Mouse (Mus musculus) kidney, adult 8-10 months (tissue): ENCODE data around the gene Bcl7a.
A peak's percentile ranks its signal among the peaks of the same experiment; 100 is the strongest.

Experiments used
- DNase-seq, 2 experiments: peaks; one replicate each; pipeline ENCODE4 v3.0.0; 2022

The Bcl7a gene

DNA sequence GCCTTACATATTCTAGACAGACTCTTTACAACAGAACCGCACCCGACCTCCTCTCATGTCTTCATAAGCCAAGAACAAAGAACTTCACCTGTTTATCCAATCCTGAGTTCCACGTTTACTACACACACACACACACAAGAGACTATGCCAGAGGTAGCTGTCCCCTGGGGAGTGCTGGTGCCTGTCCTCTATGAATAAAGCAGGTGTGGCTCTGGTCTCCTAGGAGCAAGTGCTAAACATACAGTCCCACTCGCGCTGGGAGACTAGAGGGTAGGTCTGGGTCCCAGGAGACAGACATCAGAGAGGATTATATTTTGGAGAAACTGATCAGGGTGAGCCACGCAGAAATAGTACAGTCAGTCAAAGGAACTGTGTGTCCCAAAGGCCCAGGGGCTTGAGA, 10.1 kb upstream of the Bcl7a start:
- no peak for DNase-seq

GRCm38 (mm10) chr5:123336205-123336961, 7.3 kb upstream of the Bcl7a start:
- DNase-seq, result no peak

DNA sequence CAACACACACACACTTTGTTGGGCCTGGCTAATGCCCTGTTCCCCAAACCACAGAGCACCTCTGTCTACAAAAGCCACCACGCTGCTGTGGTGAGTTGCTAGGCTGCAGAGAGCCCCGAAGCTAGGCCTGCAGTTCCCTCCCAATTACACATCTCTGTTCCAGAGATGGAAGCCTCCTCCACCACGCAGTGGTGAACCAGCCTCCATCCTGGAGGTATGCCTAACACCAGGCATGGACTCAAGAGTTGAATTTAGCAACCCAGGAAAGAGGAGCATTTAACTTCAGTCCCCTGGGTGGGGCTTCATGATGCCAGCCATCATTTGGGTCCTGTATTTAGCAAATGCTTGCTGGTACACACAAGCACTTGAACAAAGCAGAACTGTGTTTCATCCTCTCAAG, 5.2 kb upstream of the Bcl7a start:
- no peak for DNase-seq

DNA sequence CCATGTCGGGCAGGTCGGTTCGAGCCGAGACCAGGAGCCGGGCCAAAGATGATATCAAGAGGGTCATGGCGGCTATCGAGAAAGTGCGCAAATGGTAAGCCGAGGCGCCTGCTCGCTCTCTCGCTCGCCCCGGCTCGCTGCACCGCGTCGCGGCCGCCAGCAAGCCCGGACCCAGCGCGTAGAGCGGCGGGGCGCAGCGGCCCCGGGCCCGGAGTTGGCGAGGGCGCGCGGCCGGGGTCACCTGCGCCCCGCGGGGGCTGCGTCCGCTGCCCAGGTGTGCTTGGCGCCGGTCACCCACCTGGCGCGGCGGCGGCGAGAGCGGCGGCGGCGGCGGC, 961 bp downstream of the Bcl7a start:
- DNase-seq, result no peak

DNA sequence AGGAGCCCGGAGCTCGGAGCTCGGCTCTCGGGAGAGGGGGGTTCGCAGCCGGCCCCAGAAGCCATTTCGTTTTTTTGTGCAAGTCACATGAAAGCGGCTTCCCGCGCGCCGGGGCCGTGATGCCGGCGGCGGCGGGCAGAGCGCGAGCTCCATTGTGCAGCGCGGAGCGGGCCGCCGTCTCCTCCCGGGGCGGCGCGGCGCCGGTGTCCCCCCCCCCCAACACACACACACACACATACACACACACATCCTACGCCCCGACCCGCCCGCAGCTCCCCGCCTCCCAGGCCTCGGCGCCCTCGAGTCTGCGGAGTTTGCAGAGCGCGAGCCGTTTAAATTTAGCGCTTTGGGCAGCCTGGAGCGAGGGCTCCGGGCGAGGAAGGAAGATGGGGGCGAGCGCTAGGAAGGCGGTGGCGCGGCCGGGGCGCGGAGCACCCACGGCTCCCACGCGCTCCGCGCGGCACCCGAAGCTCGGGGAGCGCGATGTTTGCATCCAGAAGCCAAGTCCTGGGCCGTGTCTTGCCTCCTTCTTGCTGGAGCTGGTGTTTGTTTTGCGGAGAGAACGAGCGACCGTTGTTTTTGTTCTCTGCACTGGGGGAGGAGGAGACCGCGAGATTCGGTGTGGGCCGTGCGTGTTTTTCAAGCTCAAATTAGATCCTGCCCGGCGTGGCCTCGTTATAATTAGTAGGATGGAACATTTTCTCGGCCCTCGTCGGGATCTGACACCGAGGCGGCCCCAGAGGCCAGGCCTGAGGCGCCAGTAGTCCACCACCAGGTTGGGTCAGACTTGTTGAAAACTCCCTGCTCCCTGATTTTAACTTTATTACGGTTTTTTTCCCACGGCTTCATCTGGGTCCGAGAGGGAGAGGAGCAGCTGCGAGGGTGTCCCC, 1.6 kb downstream of the Bcl7a start:
- peak; percentile 54 to 55 for DNase-seq

- DNase-seq, result peak; percentile 83 to 84
These were observed 2.4 kb downstream of the Bcl7a start for GRCm38 (mm10) chr5:123345853-123346654.

DNA sequence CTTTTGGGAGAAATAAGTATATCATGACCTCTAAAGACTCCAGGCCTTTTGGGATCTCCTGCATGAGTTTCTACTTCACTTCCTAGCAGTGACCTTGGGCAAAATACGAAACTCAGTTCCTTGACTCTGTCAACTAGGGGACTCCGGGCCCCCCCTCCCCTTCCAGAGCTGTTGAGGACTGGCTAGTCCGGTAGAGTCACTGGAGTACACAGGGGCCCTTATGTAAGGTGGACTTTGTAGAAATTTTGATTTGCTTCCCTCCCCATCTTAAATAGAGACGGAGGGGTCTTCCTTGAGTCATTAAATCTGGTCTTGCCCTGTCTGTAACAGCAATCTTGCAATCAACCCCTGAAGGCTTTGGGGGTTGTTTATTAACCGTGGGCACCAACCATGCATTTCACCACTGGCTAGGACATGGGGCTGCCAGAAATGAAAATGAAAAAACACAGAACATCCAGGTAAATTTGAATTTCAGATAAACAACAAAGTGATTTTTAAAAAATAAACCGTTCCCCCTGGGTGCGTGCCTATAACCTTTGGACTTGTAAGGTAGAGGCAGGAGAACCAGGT, 3.2 kb downstream of the Bcl7a start:
- DNase-seq, result peak; percentile 80 to 91

GRCm38 (mm10) chr5:123347985-123348384, 4.4 kb downstream of the Bcl7a start:
- DNase-seq, result no peak

- peak; percentile 59 to 60 for DNase-seq
These were observed 6.8 kb downstream of the Bcl7a start for GRCm38 (mm10) chr5:123350386-123350785.

- peak; percentile 77 to 78 for DNase-seq
These were observed 12.3 kb downstream of the Bcl7a start for GRCm38 (mm10) chr5:123355918-123356317.

- DNase-seq, result peak in 1 of 2 experiments; percentile 23
These were observed 13.6 kb downstream of the Bcl7a start for GRCm38 (mm10) chr5:123357253-123357652.

- DNase-seq, result peak; percentile 91 to 94
These were observed 15.8 kb downstream of the Bcl7a start for GRCm38 (mm10) chr5:123359431-123359830.

GRCm38 (mm10) chr5:123362911-123363310, 19.3 kb downstream of the Bcl7a start:
- peak in 1 of 2 experiments; percentile 29 for DNase-seq

DNA sequence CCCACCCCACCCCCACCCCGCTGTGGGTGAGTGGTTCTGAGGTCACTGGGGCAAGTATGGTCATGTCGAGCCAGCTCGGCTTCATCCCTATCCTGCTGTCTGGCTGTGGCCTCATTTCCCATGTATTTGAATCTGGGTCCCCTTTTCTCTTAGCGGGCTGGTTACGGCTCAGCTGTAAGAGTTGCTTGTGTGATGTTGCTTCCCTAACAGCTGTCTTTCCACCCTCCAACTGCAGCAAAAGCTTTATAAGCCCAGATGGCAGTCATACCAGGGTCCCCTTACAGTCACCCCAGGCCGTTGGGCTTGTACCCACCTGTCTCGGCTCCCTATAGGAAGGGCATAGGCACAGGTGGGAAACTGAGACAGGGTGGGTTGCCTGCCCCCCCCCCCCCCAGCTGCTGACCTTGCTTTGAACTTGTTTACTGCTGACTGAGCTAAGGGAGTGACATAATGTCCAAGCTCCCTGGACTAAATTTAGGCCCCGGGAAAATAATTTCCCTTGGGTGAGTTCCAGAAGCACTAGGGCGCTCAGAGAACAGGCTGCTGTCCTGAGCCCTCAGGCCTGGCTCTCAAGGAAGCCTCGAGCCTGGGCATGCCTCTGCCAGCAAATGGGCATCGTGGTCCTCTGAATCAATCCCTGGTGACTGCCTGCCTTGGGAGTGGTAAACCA, 20.8 kb downstream of the Bcl7a start:
- DNase-seq, result peak; percentile 78 to 86

GRCm38 (mm10) chr5:123368869-123369488, 25.3 kb downstream of the Bcl7a start:
- DNase-seq, result no peak

- no peak for DNase-seq
These were observed 26.4 kb downstream of the Bcl7a start for GRCm38 (mm10) chr5:123370049-123370448.

GRCm38 (mm10) chr5:123375262-123375661, 31.6 kb downstream of the Bcl7a start:
- DNase-seq, result no peak

GRCm38 (mm10) chr5:123375793-123376452, 32.3 kb downstream of the Bcl7a start:
- no peak for DNase-seq

- peak; percentile 86 to 88 for DNase-seq
These were observed 32.9 kb downstream of the Bcl7a start for GRCm38 (mm10) chr5:123376569-123376968.

DNA sequence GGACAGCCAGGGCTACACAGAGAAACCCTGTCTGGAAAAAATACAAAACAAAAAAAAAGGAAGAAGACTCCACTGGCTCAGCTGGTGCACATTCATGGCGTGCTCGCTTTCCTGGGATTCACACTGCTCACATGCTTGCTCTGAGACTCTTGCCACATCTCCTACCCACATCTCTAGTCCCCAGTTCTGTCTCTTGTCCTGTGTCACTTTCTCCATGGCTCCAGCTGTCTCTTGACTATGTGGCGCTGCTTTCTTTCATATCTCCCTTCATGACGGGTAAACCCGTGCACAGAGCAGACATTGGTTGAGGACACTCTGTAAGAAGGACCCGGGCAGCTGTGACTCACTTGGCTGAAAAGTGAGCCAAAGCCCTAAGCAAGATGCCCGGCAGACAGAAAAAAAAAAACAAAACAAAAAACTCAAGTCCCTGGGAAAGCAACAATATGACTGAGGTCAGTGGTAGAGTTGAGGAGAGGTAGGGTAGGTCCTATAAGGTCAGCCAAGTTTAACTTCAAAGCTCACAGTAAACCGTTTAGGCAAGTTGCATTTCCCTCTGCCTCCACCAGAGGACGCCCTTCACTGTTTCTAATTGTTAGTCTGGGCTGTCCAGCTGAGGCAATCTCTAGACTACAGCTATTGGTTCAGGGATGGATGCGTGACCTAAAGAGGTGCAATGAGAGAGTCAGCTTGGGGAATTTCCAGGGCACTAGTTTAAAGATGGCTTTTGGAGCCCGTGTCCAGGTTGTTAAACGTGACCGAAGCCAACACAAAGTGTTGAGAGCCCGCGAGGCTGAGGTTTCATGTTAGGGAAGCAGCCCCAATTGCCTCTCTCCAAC, 33.7 kb downstream of the Bcl7a start:
- peak; percentile 69 to 85 for DNase-seq
